Mouse (Mus musculus) CH12.LX (cell line): ENCODE measurements around the gene Treh. TPM values are rescaled to one million over a fixed set of nuclear protein-coding genes. Genes with fewer than 3 reads are reported as not detected.

Experiments
- DNase-seq: peaks from one replicate; pipeline ENCODE4 v3.0.0-alpha.2; 2013; ENCODE audit errors: extremely low read depth
- H3K27ac ChIP-seq: 2 replicates; pipeline ENCODE4 v1.5.1; 2012; ENCODE audit warnings: low read depth, mild to moderate bottlenecking, control low read depth, moderate library complexity; ENCODE audit not compliant: insufficient read depth
- H3K27me3 ChIP-seq: replicated peaks from 2 replicates; pipeline ENCODE3; 2012; ENCODE audit warnings: inconsistent platforms
- H3K36me3 ChIP-seq, 2 experiments: replicated peaks in 1 of 2; 2 replicates each; pipeline versions ENCODE3 to v1.6.1; 2012; ENCODE audit warnings: inconsistent platforms in 1 of 2, low read length in 1 of 2, mild to moderate bottlenecking in 1 of 2, mixed read lengths in 1 of 2, moderate library complexity in 1 of 2; ENCODE audit not compliant: control insufficient read depth in 1 of 2, insufficient read depth in 1 of 2
- H3K4me1 ChIP-seq, 2 experiments: 2 replicates each; pipeline ENCODE4 v1.6.1; 2012; ENCODE audit warnings: inconsistent platforms in 1 of 2, moderate library complexity in 1 of 2; ENCODE audit not compliant: insufficient read depth in 2 of 2, control insufficient read depth in 1 of 2
- H3K4me2 ChIP-seq: 2 replicates; pipeline ENCODE4 v1.6.1; 2012; ENCODE audit warnings: low read depth, mild to moderate bottlenecking, control low read depth; ENCODE audit not compliant: poor library complexity, insufficient read depth, severe bottlenecking
- H3K4me3 ChIP-seq, 3 experiments: fragments of 150-350 bp in 1 of 3; sonication (generic) in 1 of 3; replicated peaks in 1 of 3; 2 replicates each; pipeline versions ENCODE3 to v1.5.1; 2011 to 2012; ENCODE audit warnings: low read depth in 2 of 3, low read length in 2 of 3, mild to moderate bottlenecking in 2 of 3, moderate library complexity in 2 of 3, control low read depth in 1 of 3, improper control_type of control experiment in 1 of 3, inconsistent platforms in 1 of 3, mixed read lengths in 1 of 3; ENCODE audit not compliant: poor library complexity in 1 of 3
- H3K79me2 ChIP-seq: replicated peaks from 2 replicates; pipeline ENCODE4 v1.6.1; 2012; ENCODE audit warnings: mild to moderate bottlenecking, moderate library complexity; ENCODE audit not compliant: control insufficient read depth, poor library complexity, insufficient read depth, severe bottlenecking; ENCODE audit errors: extremely low read depth
- H3K9ac ChIP-seq: 2 replicates; pipeline ENCODE4 v1.6.1; 2012; ENCODE audit warnings: low read depth, mild to moderate bottlenecking, control low read depth, moderate library complexity; ENCODE audit not compliant: insufficient read depth
- H3K9me3 ChIP-seq: replicated peaks from 2 replicates; pipeline ENCODE3; 2012; ENCODE audit warnings: low read length, inconsistent platforms, mixed read lengths
- BHLHE40 ChIP-seq: IDR thresholded peaks from 2 replicates; pipeline ENCODE4 v1.6.1; 2011; ENCODE audit warnings: mild to moderate bottlenecking, low read depth, low read length, improper control_type of control experiment
- CHD1 ChIP-seq: IDR thresholded peaks from 2 replicates; pipeline ENCODE4 v1.6.1; 2012; ENCODE audit warnings: low read depth, low read length, improper control_type of control experiment, inconsistent platforms
- CHD2 ChIP-seq: IDR thresholded peaks from 2 replicates; pipeline ENCODE4 v1.6.1; 2011; ENCODE audit warnings: low read length, improper control_type of control experiment
- CTCF ChIP-seq, 2 experiments: IDR thresholded peaks in 1 of 2; conservative IDR thresholded peaks in 1 of 2; 2 replicates each; pipeline ENCODE4 v1.5.1; 2011 to 2012; ENCODE audit warnings: low read depth in 2 of 2, low read length in 2 of 2, improper control_type of control experiment in 1 of 2, inconsistent platforms in 1 of 2, mild to moderate bottlenecking in 1 of 2, moderate library complexity in 1 of 2
- ELF1 ChIP-seq: IDR thresholded peaks from 2 replicates; pipeline ENCODE4 v1.6.1; 2014; ENCODE audit warnings: low read depth, mild to moderate bottlenecking, inconsistent platforms, low read length, improper control_type of control experiment
- EP300 ChIP-seq: IDR thresholded peaks from 2 replicates; pipeline ENCODE4 v1.6.1; 2011; ENCODE audit warnings: low read length, improper control_type of control experiment
- IRF4 ChIP-seq: IDR thresholded peaks from 2 replicates; pipeline ENCODE4 v1.6.1; 2014; ENCODE audit warnings: low read depth, mild to moderate bottlenecking, inconsistent platforms, low read length, improper control_type of control experiment
- JUN ChIP-seq: IDR thresholded peaks from 2 replicates; pipeline ENCODE4 v1.6.1; 2011; ENCODE audit warnings: low read depth, mild to moderate bottlenecking, low read length, improper control_type of control experiment, moderate library complexity; ENCODE audit not compliant: insufficient read depth
- JUND ChIP-seq: conservative IDR thresholded peaks from 2 replicates; pipeline ENCODE4 v1.6.1; 2011; ENCODE audit warnings: low read depth, low read length, improper control_type of control experiment
- KAT2A ChIP-seq: IDR thresholded peaks from 2 replicates; pipeline ENCODE4 v1.6.1; 2012; ENCODE audit warnings: low read length, improper control_type of control experiment, inconsistent platforms; ENCODE audit not compliant: insufficient replicate concordance
- MAFK ChIP-seq: IDR thresholded peaks from 2 replicates; pipeline ENCODE4 v1.6.1; 2011; ENCODE audit warnings: low read length, improper control_type of control experiment; ENCODE audit not compliant: insufficient replicate concordance
- MAZ ChIP-seq: IDR thresholded peaks from 2 replicates; pipeline ENCODE4 v1.6.1; 2012; ENCODE audit warnings: low read depth, mild to moderate bottlenecking, inconsistent platforms, low read length, improper control_type of control experiment, moderate library complexity
- MXI1 ChIP-seq: IDR thresholded peaks from 2 replicates; pipeline ENCODE4 v1.6.1; 2011; ENCODE audit warnings: mild to moderate bottlenecking, low read depth, low read length, improper control_type of control experiment
- NELFE ChIP-seq: IDR thresholded peaks from 2 replicates; pipeline ENCODE4 v1.6.1; 2011; ENCODE audit warnings: low read depth, low read length, improper control_type of control experiment
- POLR2AphosphoS2 ChIP-seq: IDR thresholded peaks from 2 replicates; pipeline ENCODE4 v1.6.1; 2011; ENCODE audit warnings: low read depth, low read length, improper control_type of control experiment
- RAD21 ChIP-seq: IDR thresholded peaks from 2 replicates; pipeline ENCODE4 v1.6.1; 2011; ENCODE audit warnings: low read depth, mild to moderate bottlenecking, low read length, improper control_type of control experiment, moderate library complexity
- SIN3A ChIP-seq: IDR thresholded peaks from 2 replicates; pipeline ENCODE4 v1.6.1; 2012; ENCODE audit warnings: low read length, improper control_type of control experiment, inconsistent platforms
- SMC3 ChIP-seq: IDR thresholded peaks from 2 replicates; pipeline ENCODE4 v1.6.1; 2011; ENCODE audit warnings: low read depth, low read length, improper control_type of control experiment
- TBP ChIP-seq: conservative IDR thresholded peaks from 2 replicates; pipeline ENCODE4 v1.6.1; 2011; ENCODE audit warnings: low read depth, low read length, improper control_type of control experiment
- TCF12 ChIP-seq: IDR thresholded peaks from 2 replicates; pipeline ENCODE4 v1.6.1; 2014; ENCODE audit warnings: low read depth, mild to moderate bottlenecking, inconsistent platforms, low read length, improper control_type of control experiment
- USF2 ChIP-seq: conservative IDR thresholded peaks from 2 replicates; pipeline ENCODE4 v1.6.1; 2011; ENCODE audit warnings: low read depth, low read length, improper control_type of control experiment
- ZC3H11A ChIP-seq: IDR thresholded peaks from 2 replicates; pipeline ENCODE4 v1.6.1; 2012; ENCODE audit warnings: low read depth, mild to moderate bottlenecking, inconsistent platforms, low read length, improper control_type of control experiment
- ZKSCAN1 ChIP-seq: IDR thresholded peaks from 2 replicates; pipeline ENCODE4 v1.6.1; 2012; ENCODE audit warnings: low read depth, inconsistent platforms, low read length, improper control_type of control experiment, borderline replicate concordance
- ZMIZ1 ChIP-seq: IDR thresholded peaks from 2 replicates; pipeline ENCODE4 v1.6.1; 2012; ENCODE audit warnings: low read depth, mild to moderate bottlenecking, inconsistent platforms, low read length, improper control_type of control experiment
- ZNF384 ChIP-seq: IDR thresholded peaks from 2 replicates; pipeline ENCODE4 v1.6.1; 2012; ENCODE audit warnings: low read depth, low read length, improper control_type of control experiment, inconsistent platforms
- dilution Hi-C: fragments of 300-500 bp; cut with MboI; formaldehyde crosslinking; loops from 2 replicates; pipeline ENCODE4 v1.14.3; 2020; ENCODE audit warnings: low sequenced_read_pairs; ENCODE audit not compliant: extremely low pct_unique_long_range_greater_than_20kb, extremely low pct_ligation_motif_present
- in situ Hi-C: fragments of 300-500 bp; cut with MboI; formaldehyde crosslinking; loops from 3 replicates; pipeline ENCODE4 v1.14.3; 2019; ENCODE audit warnings: low sequenced_read_pairs, low pct_ligation_motif_present, low pct_unique_long_range_greater_than_20kb, mixed read lengths
- polyA plus RNA-seq: library from polyadenylated mRNA; unstranded; fragments of >175 nt; gene quantifications from 2 replicates; pipeline ENCODE4 v1.2.1, GENCODE M21; 2012; ENCODE audit warnings: low read depth; ENCODE audit not compliant: insufficient read length
- total RNA-seq, 2 experiments: library from RNA; depleted of rRNA; stranded (reverse); fragments of 300-350 nt in 1 of 2; fragments of >200 nt in 1 of 2; gene quantifications; 2 replicates each; pipeline ENCODE4 v1.2.3; 2012 to 2014

The Treh gene
- total and polyA plus RNA-seq, 3 experiments: not detected

DNA sequence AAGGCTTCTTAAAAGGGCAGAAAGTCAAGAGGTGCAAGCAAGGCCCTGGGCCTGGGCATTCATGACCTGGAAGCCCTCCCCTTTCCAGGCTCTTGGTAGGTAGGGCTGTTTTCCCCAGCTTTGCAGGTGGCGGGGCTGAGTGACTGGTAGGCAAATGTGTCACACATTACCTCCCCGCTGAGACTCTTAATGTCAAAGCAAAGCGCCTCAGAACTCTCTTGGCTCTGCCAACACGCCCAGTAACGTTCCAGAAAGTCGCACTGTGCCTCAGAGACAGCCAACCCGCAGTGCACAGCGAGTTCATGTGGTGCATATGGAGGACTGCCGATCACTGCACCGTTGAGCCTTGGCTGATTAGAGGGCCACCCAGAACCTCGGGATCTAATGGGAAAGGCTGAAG is 20.0 kb downstream of the Treh start:
- H3K9ac ChIP-seq: no peak overlapping the region
- H3K27ac ChIP-seq: peak overlapping the region; percentile 65
- dilution Hi-C loops: no loop called here
- in situ Hi-C loops: no loop called here
- no peaks in the 10 kb centered on the region for H3K9me3 ChIP-seq
- H3K79me2 ChIP-seq: no peaks in the 10 kb centered on the region
- peak; percentile 71 for DNase-seq
- no peak overlapping the region for H3K4me3 ChIP-seq
- no peaks in the 10 kb centered on the region for H3K27me3 ChIP-seq
- TF ChIP-seq ZKSCAN1 (no peak), SMC3 (no peak), JUN (no peak), BHLHE40 (no peak), MXI1 (no peak), JUND (no peak), SIN3A (no peak), ELF1 (no peak), POLR2AphosphoS2 (no peak), RAD21 (no peak), CHD2 (no peak), ZNF384 (no peak), KAT2A (no peak), MAFK (no peak), EP300 (no peak), USF2 (no peak), TCF12 (no peak), MAZ (no peak), ZC3H11A (no peak)
- TF ChIP-seq, all 38 proteins: peak for 0
- Histone ChIP-seq H3K4me2 (no peak overlapping the region), H3K36me3 (peaks cover 12 to 71% of the 10 kb centered on the region in 2 experiments), H3K4me1 (peaks cover 19 to 48% of the 10 kb centered on the region in 2 experiments; a peak in 3 of 4 replicates)

DNA sequence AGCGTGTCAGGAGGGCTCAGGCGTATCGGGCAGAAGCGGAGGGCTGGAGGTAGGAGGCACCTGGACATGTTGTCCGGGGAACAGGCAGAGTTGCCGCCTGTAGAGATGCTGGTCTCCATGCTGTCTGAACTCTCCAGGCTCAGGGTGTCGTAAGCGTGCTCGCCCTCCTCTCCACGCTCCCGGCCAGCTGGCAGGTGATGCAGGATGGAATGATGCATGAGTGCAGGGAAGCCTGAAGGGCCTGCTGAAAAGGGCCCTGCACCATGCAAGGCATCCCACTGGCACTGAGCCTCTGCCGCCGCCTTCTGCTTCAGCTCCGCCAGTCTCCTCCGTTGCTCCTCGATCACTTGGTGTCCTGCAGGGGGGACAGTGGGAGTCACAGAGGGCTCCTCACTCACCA is 24.8 kb downstream of the Treh start:
- H3K36me3 ChIP-seq: peaks cover 8 to 90% of the 10 kb centered on the region in 2 experiments

More for the DNA sequence above, 24.8 kb downstream of the Treh start:
- peaks cover 9 to 35% of the 10 kb centered on the region in 2 experiments for H3K4me1 ChIP-seq
- H3K4me3 ChIP-seq: no peak overlapping the region
- no peaks in the 10 kb centered on the region for H3K27me3 ChIP-seq
- H3K4me2 ChIP-seq: no peak overlapping the region
- in situ Hi-C loops: no loop called here
- no peaks in the 10 kb centered on the region for H3K79me2 ChIP-seq
- H3K9ac ChIP-seq: no peak overlapping the region
- DNase-seq: no peak
- H3K27ac ChIP-seq: no peak overlapping the region
- TF ChIP-seq MXI1 (no peak), ZNF384 (no peak), TCF12 (no peak), CHD2 (no peak), USF2 (no peak), ZMIZ1 (no peak), ELF1 (no peak), MAZ (no peak), CTCF (conservative IDR thresholded peaks at IDR 0.05 in 1 of 2, IDR thresholded peaks at IDR 0.05 in 1 of 2; ENCODE audit: low read depth in 2 of 2, low read length in 2 of 2) (no peak), IRF4 (no peak), CHD1 (no peak), TBP (no peak), RAD21 (no peak), NELFE (no peak)
- TF ChIP-seq, all 38 proteins: peak for 0
- dilution Hi-C loops: no loop called here
- no peaks in the 10 kb centered on the region for H3K9me3 ChIP-seq
